Mouse (Mus musculus) liver, adult 2 months (tissue): ENCODE results near the gene Olfr429. TPM values are rescaled to one million over a fixed set of nuclear protein-coding genes. Genes with fewer than 3 reads are reported as not detected.

ENCODE experiments used
- DNase-seq: peaks from one replicate; pipeline ENCODE4 v3.0.0-alpha.2; 2011; ENCODE audit warnings: low read depth, low spot score; ENCODE audit errors: extremely low read depth
- H3K27ac ChIP-seq: fragments of 200-500 bp; replicated peaks from 2 replicates; pipeline ENCODE4 v1.5.1; 2012; ENCODE audit warnings: low read depth, mild to moderate bottlenecking, control low read depth, inconsistent platforms, low read length; ENCODE audit not compliant: insufficient read depth
- H3K27me3 ChIP-seq: fragments of 200-500 bp; 2 replicates; pipeline ENCODE4 v1.6.1; 2012; ENCODE audit warnings: mild to moderate bottlenecking, moderate library complexity, low read length, inconsistent platforms; ENCODE audit not compliant: control insufficient read depth, insufficient read depth
- H3K36me3 ChIP-seq: fragments of 200-500 bp; 2 replicates; pipeline ENCODE4 v1.6.1; 2012; ENCODE audit warnings: low read length, inconsistent platforms; ENCODE audit not compliant: control insufficient read depth, insufficient read depth
- H3K4me1 ChIP-seq: fragments of 200-500 bp; 2 replicates; pipeline ENCODE4 v1.6.1; 2011; ENCODE audit warnings: low read length; ENCODE audit not compliant: control insufficient read depth, insufficient read depth
- H3K4me3 ChIP-seq: fragments of 200-500 bp; 2 replicates; pipeline ENCODE4 v1.5.1; 2011; ENCODE audit warnings: low read depth, mild to moderate bottlenecking, control low read depth, low read length, moderate library complexity; ENCODE audit not compliant: insufficient read depth
- H3K79me2 ChIP-seq: fragments of 200-500 bp; 2 replicates; pipeline ENCODE4 v1.6.1; 2012; ENCODE audit warnings: inconsistent platforms, mild to moderate bottlenecking, low read length, moderate library complexity; ENCODE audit not compliant: control insufficient read depth, insufficient read depth
- H3K9ac ChIP-seq: fragments of 200-500 bp; 2 replicates; pipeline ENCODE4 v1.6.1; 2012; ENCODE audit warnings: low read depth, mild to moderate bottlenecking, control low read depth, inconsistent platforms, low read length
- CTCF ChIP-seq: fragments of 200-500 bp; IDR thresholded peaks from 2 replicates; pipeline ENCODE4 v1.5.1; 2011; ENCODE audit warnings: low read depth, low read length, control low read depth
- POLR2A ChIP-seq: fragments of 200-500 bp; IDR thresholded peaks from 2 replicates; pipeline ENCODE4 v1.6.1; 2011; ENCODE audit warnings: low read length, control low read depth; ENCODE audit not compliant: insufficient read depth; ENCODE audit errors: extremely low read depth
- WGBS: fragments of 180-500 bp; shearing (Covaris S2); methylation state at CpG from one replicate; pipeline ENCODE4 v1.1.7; 2018; 5-methylcytosine and 5-hydroxymethylcytosine counted together
- polyA plus RNA-seq: library from polyadenylated mRNA; depleted of rRNA; stranded (reverse); fragments of >200 nt; gene quantifications from 2 replicates; pipeline ENCODE4 v1.2.3, GENCODE M21; 2012; rRNA removed
- total RNA-seq: library from RNA; depleted of rRNA; stranded (reverse); fragments of >200 nt; gene quantifications from 2 replicates; pipeline ENCODE4 v1.2.3, GENCODE M21; 2014; rRNA removed

Olfr429 gene
- total and polyA plus RNA-seq, 2 experiments = not detected

GRCm38 (mm10) chr1:174131999-174132398, 47.9 kb downstream of the Olfr429 start:
- 61% methylated on average over 3 of the region's 3 CpGs for WGBS
- Histone ChIP-seq H3K79me2 (no peaks in the 10 kb centered on the region), H3K36me3 (no peaks in the 10 kb centered on the region), H3K27ac (no peak overlapping the region), H3K4me3 (no peak overlapping the region), H3K27me3 (no peaks in the 10 kb centered on the region), H3K9ac (no peak overlapping the region), H3K4me1 (no peaks in the 10 kb centered on the region)
- TF ChIP-seq POLR2A (no peak), CTCF (no peak)
- no peak for DNase-seq

Other genes with a start within 250 kb of the Olfr429 start
- 2.2 and 3.9 TPM in 2 replicates for gene Ifi211, start 171.3 kb upstream of the Olfr429 start, total RNA-seq
- 0.14 and 0.27 TPM in 2 replicates for gene Ifi211, start 171.3 kb upstream of the Olfr429 start, polyA plus RNA-seq
- 8.4 and 10.9 TPM in 2 replicates for gene Mndal, start 141.8 kb upstream of the Olfr429 start, total RNA-seq
- 0.86 and 2.6 TPM in 2 replicates for gene Mndal, start 141.8 kb upstream of the Olfr429 start, polyA plus RNA-seq
- gene Ifi203, start 141.7 kb upstream of the Olfr429 start, total RNA-seq = 8.9 and 9.8 TPM in 2 replicates
- 1.3 and 2.5 TPM in 2 replicates for gene Ifi203, start 141.7 kb upstream of the Olfr429 start, polyA plus RNA-seq
- not detected in 2 replicates for gene Ifi202b, start 101.6 kb upstream of the Olfr429 start, total RNA-seq
- gene Ifi202b, start 101.6 kb upstream of the Olfr429 start, polyA plus RNA-seq = not detected in 2 replicates
- 1.1 and 2.5 TPM in 2 replicates for gene Ifi205, start 52.5 kb upstream of the Olfr429 start, total RNA-seq
- 0.10 and 0.22 TPM in 2 replicates for gene Ifi205, start 52.5 kb upstream of the Olfr429 start, polyA plus RNA-seq
- not detected in 2 replicates for gene Olfr433, start 43.6 kb upstream of the Olfr429 start, total RNA-seq
- gene Olfr433, start 43.6 kb upstream of the Olfr429 start, polyA plus RNA-seq = not detected in 2 replicates
- not detected in 2 replicates for gene Olfr432, start 35.1 kb upstream of the Olfr429 start, total RNA-seq
- gene Olfr432, start 35.1 kb upstream of the Olfr429 start, polyA plus RNA-seq = not detected in 2 replicates
- gene Olfr430, start 17.7 kb upstream of the Olfr429 start, total RNA-seq = not detected in 2 replicates
- not detected in 2 replicates for gene Olfr430, start 17.7 kb upstream of the Olfr429 start, polyA plus RNA-seq
- gene Olfr427, start 12.6 kb downstream of the Olfr429 start, total RNA-seq = not detected in 2 replicates
- gene Olfr427, start 12.6 kb downstream of the Olfr429 start, polyA plus RNA-seq = not detected in 2 replicates
- not detected in 2 replicates for gene Olfr231, start 36.8 kb downstream of the Olfr429 start, total RNA-seq
- not detected in 2 replicates for gene Olfr231, start 36.8 kb downstream of the Olfr429 start, polyA plus RNA-seq
- gene Olfr424, start 47.2 kb downstream of the Olfr429 start, total RNA-seq = not detected in 2 replicates
- not detected in 2 replicates for gene Olfr424, start 47.2 kb downstream of the Olfr429 start, polyA plus RNA-seq
- not detected in 2 replicates for gene Olfr420, start 71.3 kb downstream of the Olfr429 start, total RNA-seq
- gene Olfr420, start 71.3 kb downstream of the Olfr429 start, polyA plus RNA-seq = not detected in 2 replicates
- 0.07 and 0.09 TPM in 2 replicates for gene Spta1, start 88.4 kb downstream of the Olfr429 start, total RNA-seq
- not detected in 2 replicates for gene Spta1, start 88.4 kb downstream of the Olfr429 start, polyA plus RNA-seq
- gene Olfr419, start 167.7 kb downstream of the Olfr429 start, total RNA-seq = not detected in 2 replicates
- not detected in 2 replicates for gene Olfr419, start 167.7 kb downstream of the Olfr429 start, polyA plus RNA-seq
- gene Mptx1, start 246.2 kb downstream of the Olfr429 start, total RNA-seq = not detected in 2 replicates
- gene Mptx1, start 246.2 kb downstream of the Olfr429 start, polyA plus RNA-seq = not detected in 2 replicates